ENCODE assay signal across 16 mouse cellular contexts in the genomic region with DNA sequence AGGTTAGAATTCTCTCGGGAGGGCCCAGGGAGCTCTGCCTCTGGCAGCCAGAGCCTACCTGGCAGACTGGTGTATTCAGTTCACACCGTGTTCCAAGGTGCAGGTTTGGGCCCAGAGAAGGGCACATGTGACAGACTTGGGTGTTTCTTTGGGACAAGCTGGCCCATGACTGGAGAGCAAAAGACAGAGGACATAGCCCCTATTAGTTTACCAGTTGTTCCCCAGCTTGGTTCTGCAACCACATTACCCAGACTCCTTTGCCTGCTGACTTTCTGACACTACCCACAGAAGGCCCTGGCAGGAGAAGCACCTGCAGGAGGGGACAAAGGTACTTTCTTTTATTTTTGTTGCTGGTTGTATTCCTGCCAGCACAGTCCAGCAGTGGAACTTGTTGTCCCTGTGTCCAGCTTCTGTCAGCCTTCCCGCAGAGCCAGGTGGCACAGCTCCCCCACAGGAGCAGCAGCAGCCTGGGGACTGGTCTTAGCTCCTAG.
DNase-seq lines count a peak whose midpoint lies in the region; ATAC-seq lines count a peak whose summit lies in the region.
"Had no signal": no experiment of that assay in that cellular context is flagged by ENCODE, and none has a peak within 500 bp of the region (broad histone marks: within the 10 kb centered on the region; RNA-seq: fewer than 3 reads in every experiment).

No protein-coding gene starts in this region.

- no peaks in the 10 kb centered on the region for H3K27me3 ChIP-seq in kidney, embryonic 16.5 days (ENCODE audit: insufficient read depth, low read length)
- H3K27me3 ChIP-seq in intestine, embryonic 16.5 days (replicated peaks; ENCODE audit: control insufficient read depth, insufficient read depth, low read length): no peaks in the 10 kb centered on the region

- no peak overlapping the region; the same call in 1 of the 2 replicates for H3K27ac ChIP-seq in kidney, embryonic 16.5 days (ENCODE audit: low read length)
- 0 out of 2 replicates have a peak overlapping the region, but pooled peaks have one; percentile 1 for H3K27ac ChIP-seq in intestine, embryonic 16.5 days (ENCODE audit: low read length)
- H3K27ac ChIP-seq: heart, adult 2 months; midbrain, embryonic 12.5 days had no signal

- H3K4me2 ChIP-seq in kidney, embryonic 16.5 days (replicated peaks; ENCODE audit: low read depth, low read length): no peak overlapping the region
- no peak overlapping the region for H3K4me2 ChIP-seq in intestine, embryonic 16.5 days (ENCODE audit: low read depth, low read length)
- H3K4me2 ChIP-seq: midbrain, embryonic 12.5 days had no signal

- 71% methylated on average over 3 of the region's 3 CpGs for WGBS in kidney, embryonic 16.5 days
- WGBS in intestine, embryonic 16.5 days: 75% methylated on average over 3 of the region's 3 CpGs

- peak; percentile 32 for DNase-seq in gastrocnemius, postnatal 14 days
- no peak for DNase-seq in gastrocnemius, adult 8-10 months (ENCODE audit: low spot score in 2 of 2)
- DNase-seq in kidney, adult 18-20 months: peak; percentile 54
- peak; percentile 63 to 66 for DNase-seq in kidney, postnatal 36 days
- no peak for DNase-seq in left cerebral cortex, postnatal 25 days (ENCODE audit: low spot score in 2 of 2)
- DNase-seq: cerebellum, postnatal 25 days; heart, adult 2 months; left cerebral cortex, postnatal 4 days; lung, postnatal 36 days; right cerebral cortex, postnatal 14 days; thymus, adult 2 months had no signal

- ATAC-seq in kidney, embryonic 16.5 days (ENCODE audit: low FRiP score, low TSS enrichment): no peak
- ATAC-seq in intestine, embryonic 16.5 days: no peak
- ATAC-seq in erythroid progenitor cell, adult 5-6 weeks (replicated peaks; ENCODE audit: low FRiP score, poor library complexity, severe bottlenecking): no peak
- ATAC-seq: activated CD4-positive, CD25-positive, alpha-beta regulatory T cell, adult 4 months had no signal

- H3K9me3 ChIP-seq in kidney, embryonic 16.5 days (ENCODE audit: low read length): no peaks in the 10 kb centered on the region
- no peaks in the 10 kb centered on the region for H3K9me3 ChIP-seq in intestine, embryonic 16.5 days (ENCODE audit: control insufficient read depth, low read length)
- H3K9me3 ChIP-seq: midbrain, embryonic 12.5 days had no signal

- peaks cover 34% of the 10 kb centered on the region for H3K4me1 ChIP-seq in kidney, embryonic 16.5 days (ENCODE audit: insufficient read depth, low read length)
- H3K4me1 ChIP-seq in intestine, embryonic 16.5 days (ENCODE audit: control insufficient read depth, insufficient read depth, low read length): peaks cover 39% of the 10 kb centered on the region

- H3K4me3 ChIP-seq in kidney, embryonic 16.5 days (ENCODE audit: low read length): no peak overlapping the region
- no peak overlapping the region for H3K4me3 ChIP-seq in intestine, embryonic 16.5 days (ENCODE audit: low read length)
- H3K4me3 ChIP-seq: heart, adult 2 months; midbrain, embryonic 12.5 days had no signal

- intact Hi-C loops in gastrocnemius, postnatal 14 days (cut with DNase I; ENCODE audit: low total_unique reads): loop anchor here (5.0 kb wide), 1 partner anchor 76 kb away; no protein-coding TSS in a partner anchor
- intact Hi-C loops in left cerebral cortex, postnatal 25 days (cut with DNase I): no loop called here

- H3K36me3 ChIP-seq in kidney, embryonic 16.5 days (ENCODE audit: insufficient read depth, low read length): no peaks in the 10 kb centered on the region
- H3K36me3 ChIP-seq in intestine, embryonic 16.5 days (ENCODE audit: control insufficient read depth, insufficient read depth, low read length): no peaks in the 10 kb centered on the region
- H3K36me3 ChIP-seq: midbrain, embryonic 12.5 days had no signal

- H3K9ac ChIP-seq in kidney, embryonic 16.5 days (replicated peaks; ENCODE audit: low read length): no peak overlapping the region
- H3K9ac ChIP-seq in intestine, embryonic 16.5 days (ENCODE audit: low read depth, low read length): peak overlapping the region; percentile 52; the same call in 1 of the 2 replicates
- H3K9ac ChIP-seq: midbrain, embryonic 12.5 days had no signal

Comparison
In these comparisons a context has a peak if more than half of its experiments do, and no peak if none do; other contexts are left out.
1. DNase-seq: peak in gastrocnemius, postnatal 14 days (single experiment), kidney, adult 18-20 months (single experiment) and kidney, postnatal 36 days (2 of 2); none in gastrocnemius, adult 8-10 months (0 of 2) and left cerebral cortex, postnatal 25 days (0 of 2).